Comparison of ENCODE assay signal across 11 mouse cellular contexts in genomic region chr11:76439666-76440065, GRCm38 (mm10). TPM values are rescaled to one million over a fixed set of nuclear protein-coding genes. Genes with fewer than 3 reads are reported as not detected.
DNase-seq lines count a peak whose midpoint lies in the region; ATAC-seq and TF ChIP-seq lines count a peak whose summit lies in the region.
"Had no signal": no experiment of that assay in that cellular context is flagged by ENCODE, and none has a peak within 500 bp of the region (broad histone marks: within the 10 kb centered on the region; RNA-seq: fewer than 3 reads in every experiment).

No protein-coding gene starts in this region.

- no peaks in the 10 kb centered on the region for H3K9me3 ChIP-seq in hindbrain, embryonic 13.5 days
- no peaks in the 10 kb centered on the region for H3K9me3 ChIP-seq in hindbrain, embryonic 10.5 days
- no peaks in the 10 kb centered on the region for H3K9me3 ChIP-seq in forebrain, postnatal 0 days (ENCODE audit: low read length)
- H3K9me3 ChIP-seq in midbrain, embryonic 10.5 days (replicated peaks): no peaks in the 10 kb centered on the region

- TF ChIP-seq POLR2A in bone marrow macrophage, adult 2 months (IDR thresholded peaks at IDR 0.05; ENCODE audit: borderline replicate concordance, low read depth, low read length): no peak
- TF ChIP-seq POLR2A in cerebellum, adult 2 months (IDR thresholded peaks at IDR 0.05; ENCODE audit: borderline replicate concordance, insufficient read depth, low read length): no peak

- 8% methylated on average over 3 of the region's 3 CpGs for WGBS in hindbrain, embryonic 13.5 days
- whole genome bisulfite sequencing in hindbrain, embryonic 10.5 days: 27% methylated on average over 3 of the region's 3 CpGs
- 18% methylated on average over 3 of the region's 3 CpGs for WGBS in forebrain, postnatal 0 days
- 15% methylated on average over 3 of the region's 3 CpGs for WGBS in midbrain, embryonic 10.5 days
- WGBS in cerebellum, adult 2 months: 31% methylated on average over 3 of the region's 3 CpGs

- H3K4me1 ChIP-seq in hindbrain, embryonic 13.5 days (replicated peaks): peaks cover 72% of the 10 kb centered on the region
- peaks cover 62% of the 10 kb centered on the region for H3K4me1 ChIP-seq in hindbrain, embryonic 10.5 days (replicated peaks)
- peaks cover 20% of the 10 kb centered on the region for H3K4me1 ChIP-seq in bone marrow macrophage, adult 2 months (ENCODE audit: control insufficient read depth, insufficient read depth, low read length)
- H3K4me1 ChIP-seq in forebrain, postnatal 0 days (ENCODE audit: insufficient read depth): peaks cover 27% of the 10 kb centered on the region
- H3K4me1 ChIP-seq in midbrain, embryonic 10.5 days: peaks cover 62% of the 10 kb centered on the region
- no peaks in the 10 kb centered on the region for H3K4me1 ChIP-seq in cerebellum, adult 2 months (ENCODE audit: control insufficient read depth, insufficient read depth, low read length)

- peaks cover 63% of the 10 kb centered on the region for H3K36me3 ChIP-seq in hindbrain, embryonic 13.5 days
- H3K36me3 ChIP-seq in hindbrain, embryonic 10.5 days: peaks cover 34% of the 10 kb centered on the region
- peaks cover 53% of the 10 kb centered on the region for H3K36me3 ChIP-seq in forebrain, postnatal 0 days (ENCODE audit: insufficient read depth)
- H3K36me3 ChIP-seq in midbrain, embryonic 10.5 days: peaks cover 24% of the 10 kb centered on the region

- H3K27me3 ChIP-seq in hindbrain, embryonic 13.5 days: 0 out of 2 replicates have a peak, but pooled peaks cover 3% of the 10 kb centered on the region
- peaks cover 52% of the 10 kb centered on the region for H3K27me3 ChIP-seq in hindbrain, embryonic 10.5 days (ENCODE audit: insufficient read depth, poor library complexity, severe bottlenecking)
- H3K27me3 ChIP-seq in forebrain, postnatal 0 days (ENCODE audit: insufficient read depth, low read length): no peaks in the 10 kb centered on the region
- H3K27me3 ChIP-seq in midbrain, embryonic 10.5 days (ENCODE audit: low read depth, poor library complexity, severe bottlenecking): peaks cover 93% of the 10 kb centered on the region
- no peaks in the 10 kb centered on the region for H3K27me3 ChIP-seq in cerebellum, adult 2 months (ENCODE audit: control insufficient read depth, insufficient read depth, low read length)

- peak overlapping the region; percentile 26; the same call in 1 of the 2 replicates for H3K27ac ChIP-seq in hindbrain, embryonic 13.5 days
- H3K27ac ChIP-seq in hindbrain, embryonic 10.5 days: no peak overlapping the region; the same call in 1 of the 2 replicates
- H3K27ac ChIP-seq in bone marrow macrophage, adult 2 months (ENCODE audit: insufficient read depth, low read depth, low read length): peak overlapping the region; percentile 18
- peak overlapping the region; percentile 68 for H3K27ac ChIP-seq in forebrain, postnatal 0 days (ENCODE audit: low read depth, low read length)
- peak overlapping the region; percentile 47; the same call in 1 of the 2 replicates for H3K27ac ChIP-seq in midbrain, embryonic 10.5 days (replicated peaks)
- H3K27ac ChIP-seq in cerebellum, adult 2 months (ENCODE audit: insufficient read depth, low read length): no peak overlapping the region

- DNase-seq in hindbrain, embryonic 10.5 days (ENCODE audit: low spot score): no peak
- DNase-seq in forebrain, postnatal 0 days: peak; percentile 78
- DNase-seq in midbrain, embryonic 10.5 days (ENCODE audit: low spot score): no peak
- no peak for DNase-seq in lung, postnatal 10 days
- no peak for DNase-seq in adrenal gland, postnatal 36 days
- DNase-seq in cerebellum, adult 2 months: no peak
- DNase-seq: adrenal gland, postnatal 14 days; gastrocnemius, postnatal 25 days; spleen, adult 18-20 months had no signal

- no peak overlapping the region for H3K9ac ChIP-seq in hindbrain, embryonic 13.5 days
- H3K9ac ChIP-seq in forebrain, postnatal 0 days: no peak overlapping the region

- no peak overlapping the region for H3K4me2 ChIP-seq in hindbrain, embryonic 13.5 days
- H3K4me2 ChIP-seq in forebrain, postnatal 0 days (ENCODE audit: low read depth): no peak overlapping the region

- no peak for ATAC-seq in hindbrain, embryonic 13.5 days (ENCODE audit: low FRiP score)
- peak; percentile 83 for ATAC-seq in forebrain, postnatal 0 days

- TF ChIP-seq CTCF in bone marrow macrophage, adult 2 months (IDR thresholded peaks at IDR 0.05; ENCODE audit: low read depth, low read length): no peak
- TF ChIP-seq CTCF in forebrain, postnatal 0 days (IDR thresholded peaks at IDR 0.05; ENCODE audit: low read depth): no peak
- TF ChIP-seq CTCF in cerebellum, adult 2 months (IDR thresholded peaks at IDR 0.05; ENCODE audit: borderline replicate concordance, insufficient read depth, low read depth, low read length): no peak

- no peak overlapping the region for H3K4me3 ChIP-seq in hindbrain, embryonic 13.5 days
- no peak overlapping the region for H3K4me3 ChIP-seq in hindbrain, embryonic 10.5 days
- H3K4me3 ChIP-seq in bone marrow macrophage, adult 2 months (ENCODE audit: insufficient read depth, low read length): no peak overlapping the region
- H3K4me3 ChIP-seq in forebrain, postnatal 0 days (ENCODE audit: low read depth, low read length): no peak overlapping the region
- H3K4me3 ChIP-seq in midbrain, embryonic 10.5 days: no peak overlapping the region
- no peak overlapping the region for H3K4me3 ChIP-seq in cerebellum, adult 2 months (replicated peaks; ENCODE audit: insufficient read depth, low read depth, low read length)

RNA-seq across cellular contexts. Expression of gene Timm22, which starts 32.9 kb away (rescaled TPM):
- polyA plus RNA-seq in hindbrain, embryonic 13.5 days (2015; fragmentation: Nextera tagmentation; extraction: Ambion mirVana): 116 and 119 TPM in 2 replicates
- 123 and 148 TPM in 2 replicates for polyA plus RNA-seq in hindbrain, embryonic 10.5 days (2016; fragmentation: Nextera tagmentation; extraction: Ambion mirVana)
- polyA plus RNA-seq in bone marrow macrophage, adult 2 months (2012; ENCODE audit: insufficient read depth, insufficient read length, missing spikeins): 15.1 and 15.5 TPM in 2 replicates
- total RNA-seq in forebrain, postnatal 0 days (2014; rRNA removed): 48.6 and 56.6 TPM in 2 replicates
- polyA plus RNA-seq in forebrain, postnatal 0 days (2015; fragmentation: Nextera tagmentation; extraction: Ambion mirVana): 93.2 and 98.2 TPM in 2 replicates
- 127 and 128 TPM in 2 replicates for polyA plus RNA-seq in midbrain, embryonic 10.5 days (2016; fragmentation: Nextera tagmentation; extraction: Ambion mirVana)
- total RNA-seq in adrenal gland, postnatal 36 days (2021): 10 to 100 TPM; 45.9 to 48.6 TPM
- polyA plus RNA-seq in cerebellum, adult 2 months (2012; rRNA removed): 27.2 and 33.7 TPM in 2 replicates

RNA-seq across cellular contexts. Expression of gene Nxn, which starts 40.7 kb away (rescaled TPM):
- polyA plus RNA-seq in hindbrain, embryonic 13.5 days (2015; fragmentation: Nextera tagmentation; extraction: Ambion mirVana): 30.4 and 35.6 TPM in 2 replicates
- 45.3 and 46.6 TPM in 2 replicates for polyA plus RNA-seq in hindbrain, embryonic 10.5 days (2016; fragmentation: Nextera tagmentation; extraction: Ambion mirVana)
- 0.35 TPM in 1 of 2 replicates, not detected in the other for polyA plus RNA-seq in bone marrow macrophage, adult 2 months (2012; ENCODE audit: insufficient read depth, insufficient read length, missing spikeins)
- total RNA-seq in forebrain, postnatal 0 days (2014; rRNA removed): 19.0 and 22.1 TPM in 2 replicates
- polyA plus RNA-seq in forebrain, postnatal 0 days (2015; fragmentation: Nextera tagmentation; extraction: Ambion mirVana): 10.7 and 12.7 TPM in 2 replicates
- 59.3 and 59.5 TPM in 2 replicates for polyA plus RNA-seq in midbrain, embryonic 10.5 days (2016; fragmentation: Nextera tagmentation; extraction: Ambion mirVana)
- total RNA-seq in adrenal gland, postnatal 36 days (2021): 10 to 100 TPM; 28.3 to 29.7 TPM
- polyA plus RNA-seq in cerebellum, adult 2 months (2012; rRNA removed): 24.3 and 29.8 TPM in 2 replicates

Comparison
In these comparisons a context has a peak if more than half of its experiments do, and no peak if none do; other contexts are left out.
1. H3K27ac ChIP-seq: peak in hindbrain, embryonic 13.5 days (single experiment), bone marrow macrophage, adult 2 months (single experiment), forebrain, postnatal 0 days (single experiment) and midbrain, embryonic 10.5 days (single experiment); none in hindbrain, embryonic 10.5 days (single experiment) and cerebellum, adult 2 months (single experiment).